Mouse (Mus musculus): ENCODE results near the gene Flt1. TPM values are rescaled to one million over a fixed set of nuclear protein-coding genes. Genes with fewer than 3 reads are reported as not detected.

Flt1 gene
- polyA plus RNA-seq (2015; fragmentation: Nextera tagmentation; extraction: Ambion mirVana), result 6.4 and 6.9 TPM in 2 replicates

GRCm38 (mm10) chr5:147725831-147726700, at the start of gene Flt1:
TSS of gene Flt1 (minus strand) at chr5:147726011.

Other genes with a start within 250 kb of the Flt1 start
- gene Pomp, start 134.4 kb upstream of the Flt1 start, polyA plus RNA-seq (2015; fragmentation: Nextera tagmentation; extraction: Ambion mirVana), result 357 and 385 TPM in 2 replicates
- 6.2 and 6.4 TPM in 2 replicates for gene Slc46a3, start 168.8 kb upstream of the Flt1 start, polyA plus RNA-seq (2015; fragmentation: Nextera tagmentation; extraction: Ambion mirVana)
- 3.6 and 4.0 TPM in 2 replicates for gene Mtus2, start 231.3 kb upstream of the Flt1 start, polyA plus RNA-seq (2015; fragmentation: Nextera tagmentation; extraction: Ambion mirVana)